Mouse (Mus musculus): ENCODE measurements at regions not wholly inside any gene's neighbourhood (a gene's known extent, or its start where the extent isn't known, plus 50 kb on each side); places are given as distances from the start of the nearest gene placed in this dataset.
A peak's percentile ranks its signal among the peaks of the same experiment; 100 is the strongest.

- DNase-seq (ENCODE audit: low spot score in 2 of 2) = no peak
Observed at GRCm38 (mm10) chr11:24685545-24686467, 608.0 kb downstream of the Bcl11a start.

DNA sequence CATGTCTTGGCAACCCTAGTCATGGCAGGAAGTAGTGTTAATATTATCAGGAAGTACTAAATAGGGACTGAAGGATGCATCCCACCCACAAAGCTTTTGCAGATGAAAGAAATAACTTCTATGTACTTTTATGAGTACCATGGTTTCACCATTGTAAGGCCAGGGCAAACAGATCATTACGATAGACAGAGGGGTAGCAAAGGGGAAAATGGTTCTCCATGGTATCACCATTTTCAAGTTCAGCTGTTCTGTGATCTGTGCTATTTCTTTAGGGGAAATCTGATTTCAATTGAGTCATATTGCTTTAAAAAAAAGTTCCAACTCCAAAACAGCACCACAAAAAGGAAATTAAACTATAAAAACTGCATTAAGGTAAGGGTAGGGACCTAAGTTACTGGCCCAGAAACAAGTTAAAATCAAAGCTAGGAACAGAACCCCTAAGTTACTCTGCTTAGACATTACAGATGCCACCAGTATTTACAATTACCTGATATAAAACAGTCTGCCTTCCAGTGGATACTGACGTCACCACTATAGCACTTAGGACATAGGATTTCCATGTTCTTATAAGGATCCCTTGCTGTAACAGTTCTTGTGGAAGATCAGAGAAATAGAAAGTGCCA lies 610.4 kb downstream of the Bcl11a start:
- DNase-seq (ENCODE audit: low spot score in 2 of 2) = no peak

DNA sequence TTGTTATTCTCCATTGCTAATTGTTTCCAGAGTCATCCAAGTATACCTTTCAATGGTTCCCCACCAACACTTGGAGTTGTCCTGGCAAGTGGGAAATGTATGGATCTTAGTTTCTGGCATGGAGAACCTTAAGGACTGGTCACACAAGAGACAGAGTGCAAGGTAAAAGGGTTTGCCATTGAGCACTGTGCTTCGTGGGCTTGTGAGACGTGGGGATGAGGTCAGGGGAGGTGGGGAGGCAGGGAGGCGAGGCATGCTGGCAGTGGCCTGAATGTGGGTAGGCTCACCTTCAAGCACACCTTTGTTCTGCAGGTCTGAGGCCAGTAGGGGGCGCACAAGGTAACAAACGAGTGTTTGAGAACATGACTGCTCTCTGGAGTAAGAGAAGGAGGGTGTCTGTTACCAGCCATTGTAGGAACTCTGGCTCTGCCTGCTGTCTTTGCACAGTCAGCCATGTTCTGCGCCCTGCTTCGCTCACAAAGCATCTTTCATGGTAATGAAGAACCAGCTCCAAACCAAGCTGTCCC lies 612.0 kb downstream of the Bcl11a start:
- peak in 1 of 2 experiments; percentile 14 for DNase-seq (ENCODE audit: low spot score in 2 of 2)

DNA sequence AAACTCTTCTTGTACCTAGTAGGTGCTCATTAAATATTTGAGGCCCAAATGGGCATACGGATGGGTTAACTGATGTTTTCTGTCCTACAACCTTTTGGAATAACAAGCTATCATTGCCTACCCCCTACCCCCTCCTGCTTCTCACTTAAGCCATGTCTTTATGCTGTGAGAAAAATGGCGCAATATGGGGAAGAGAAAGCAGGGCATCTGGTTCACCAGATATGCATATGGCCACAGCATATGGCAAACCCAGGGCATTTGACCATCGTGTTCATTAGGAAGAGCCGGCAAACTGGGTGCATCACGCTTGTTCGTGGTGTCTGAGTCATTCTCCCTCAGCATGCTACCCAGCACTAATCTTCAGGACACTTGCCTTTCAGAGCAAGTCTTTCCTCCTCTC lies 616.1 kb downstream of the Bcl11a start:
- no peak for DNase-seq (ENCODE audit: low spot score in 2 of 2)

- DNase-seq (ENCODE audit: low spot score in 2 of 2) = no peak
Observed at GRCm38 (mm10) chr11:24695010-24695720, 617.3 kb downstream of the Bcl11a start.

DNA sequence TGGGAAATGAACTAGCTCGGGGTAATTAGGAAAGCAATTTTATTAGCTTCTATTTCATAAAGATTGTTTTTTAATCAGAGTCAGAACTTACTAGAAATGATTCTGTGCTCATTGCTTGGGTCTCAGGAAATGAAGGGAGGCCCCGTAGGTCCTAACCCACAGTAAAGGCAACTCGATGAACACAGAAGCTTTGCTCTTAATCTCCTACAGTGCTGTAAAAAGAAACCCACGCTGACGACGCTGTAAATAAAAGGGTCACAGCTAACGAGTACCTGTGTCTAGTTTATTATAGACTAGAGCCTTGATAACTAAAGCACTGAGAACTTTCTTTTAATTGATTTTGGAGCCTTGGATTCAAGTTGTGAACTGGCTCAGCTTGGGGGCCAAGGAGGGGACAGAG lies 618.7 kb downstream of the Bcl11a start:
- no peak for DNase-seq (ENCODE audit: low spot score in 2 of 2)

DNA sequence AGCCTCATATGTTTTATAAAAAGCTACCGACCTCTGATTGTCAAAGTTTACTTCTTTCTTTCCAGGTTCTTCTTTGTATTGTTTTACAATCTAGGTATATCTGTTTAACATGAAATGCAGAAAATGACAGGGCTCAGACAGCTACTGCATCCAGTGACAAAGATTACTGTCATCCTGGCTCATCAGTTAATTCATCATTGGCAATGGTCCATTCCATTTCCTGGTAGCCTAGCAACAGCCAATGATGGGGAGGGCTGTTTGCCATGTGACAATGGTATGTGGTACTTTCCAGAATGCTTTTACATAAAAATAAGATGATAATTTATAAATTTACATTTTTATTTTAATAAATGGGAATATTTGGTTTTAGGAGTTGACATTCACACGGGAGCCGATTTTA lies 630.9 kb downstream of the Bcl11a start:
- no peak for DNase-seq (ENCODE audit: low spot score in 2 of 2)

DNA sequence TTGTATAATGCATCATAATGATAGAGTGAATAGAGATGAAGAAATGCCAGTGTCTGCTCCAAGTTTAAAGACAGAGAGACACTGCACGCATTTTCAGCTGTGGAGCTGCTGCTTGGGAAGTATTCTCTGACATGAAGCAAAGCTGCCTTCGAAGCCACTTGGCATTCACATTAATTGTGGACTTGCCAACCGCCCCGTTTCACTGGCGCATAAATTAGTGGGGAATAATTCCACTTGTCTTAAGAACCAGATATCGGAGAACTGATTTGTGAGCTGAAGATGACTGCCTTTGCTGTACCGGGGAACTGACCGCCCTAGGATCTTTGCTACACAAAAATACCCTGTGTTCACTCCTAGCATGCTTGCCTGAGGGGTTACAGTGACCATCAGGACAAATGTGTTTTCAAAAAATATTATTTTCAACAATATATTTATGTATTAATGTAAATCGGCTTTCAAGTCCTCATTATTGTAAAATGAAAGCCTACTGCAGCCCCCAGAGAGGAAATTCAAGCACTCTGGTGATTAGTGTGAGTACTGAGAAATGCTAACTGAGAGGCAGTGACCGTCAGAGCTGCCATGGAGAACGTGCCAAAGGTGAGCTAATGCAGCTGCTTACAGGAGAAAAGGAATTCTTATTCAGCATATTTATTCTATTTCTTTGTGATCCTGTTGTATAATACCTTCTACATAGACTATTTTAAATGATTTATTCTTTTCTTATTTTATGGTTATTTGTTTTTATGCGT lies 638.9 kb downstream of the Bcl11a start:
- no peak for DNase-seq (ENCODE audit: low spot score in 2 of 2)

DNA sequence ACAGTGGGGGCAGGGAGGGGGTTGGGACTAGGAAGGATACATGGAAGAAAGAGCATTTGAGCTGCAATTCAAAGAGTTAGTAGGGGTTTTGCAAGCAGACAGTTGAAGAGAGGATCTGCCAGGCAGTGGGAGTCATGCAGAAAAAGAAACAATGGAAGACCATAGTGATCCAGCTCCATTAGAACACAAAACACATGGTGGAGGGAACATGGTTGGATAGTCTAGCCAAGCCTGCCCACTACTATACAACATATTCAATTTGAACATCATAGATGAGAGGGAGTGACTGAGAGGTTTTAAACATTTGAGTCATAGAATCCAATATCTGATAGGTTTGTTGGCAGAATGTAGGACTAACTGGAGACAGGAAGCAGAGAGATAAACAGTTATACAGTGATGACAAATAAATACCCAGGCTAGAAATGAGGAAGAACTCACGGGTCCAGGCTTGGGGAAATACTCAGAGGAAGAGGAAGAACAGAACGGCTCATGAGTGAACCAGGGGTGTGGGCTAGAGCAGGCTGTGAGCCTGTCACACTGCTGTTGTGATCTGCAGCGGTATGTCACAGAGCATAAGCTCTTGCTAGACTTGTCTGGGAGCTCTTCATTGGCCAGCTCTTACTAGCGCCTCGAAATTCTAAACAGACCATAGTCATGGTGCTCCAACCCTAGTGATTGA lies 646.5 kb downstream of the Bcl11a start:
- no peak for DNase-seq (ENCODE audit: low spot score in 2 of 2)

GRCm38 (mm10) chr11:24726331-24726730 lies 648.5 kb downstream of the Bcl11a start:
- no peak for DNase-seq (ENCODE audit: low spot score in 2 of 2)

DNA sequence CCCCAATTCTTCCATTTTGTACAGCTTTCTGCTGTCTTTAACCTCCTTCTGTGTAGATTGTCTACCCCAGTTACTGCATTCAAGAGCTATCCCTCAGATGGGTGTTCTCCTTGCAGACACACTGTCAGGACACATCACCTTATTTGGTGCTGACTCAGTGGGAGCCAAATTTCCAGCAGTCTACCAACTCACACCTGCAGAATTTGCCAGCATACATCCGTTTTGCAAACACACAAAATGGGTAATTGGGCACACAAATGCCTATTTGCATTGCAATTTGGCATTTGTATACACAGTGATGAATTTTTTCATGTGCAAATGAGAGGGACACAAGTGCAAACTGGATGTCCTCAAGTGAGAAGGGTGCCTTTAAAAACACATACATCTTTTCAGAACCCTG lies 649.5 kb downstream of the Bcl11a start:
- no peak for DNase-seq (ENCODE audit: low spot score in 2 of 2)

- DNase-seq (ENCODE audit: low spot score in 2 of 2) = no peak
Observed at GRCm38 (mm10) chr11:24731431-24731830, 653.6 kb downstream of the Bcl11a start.

DNA sequence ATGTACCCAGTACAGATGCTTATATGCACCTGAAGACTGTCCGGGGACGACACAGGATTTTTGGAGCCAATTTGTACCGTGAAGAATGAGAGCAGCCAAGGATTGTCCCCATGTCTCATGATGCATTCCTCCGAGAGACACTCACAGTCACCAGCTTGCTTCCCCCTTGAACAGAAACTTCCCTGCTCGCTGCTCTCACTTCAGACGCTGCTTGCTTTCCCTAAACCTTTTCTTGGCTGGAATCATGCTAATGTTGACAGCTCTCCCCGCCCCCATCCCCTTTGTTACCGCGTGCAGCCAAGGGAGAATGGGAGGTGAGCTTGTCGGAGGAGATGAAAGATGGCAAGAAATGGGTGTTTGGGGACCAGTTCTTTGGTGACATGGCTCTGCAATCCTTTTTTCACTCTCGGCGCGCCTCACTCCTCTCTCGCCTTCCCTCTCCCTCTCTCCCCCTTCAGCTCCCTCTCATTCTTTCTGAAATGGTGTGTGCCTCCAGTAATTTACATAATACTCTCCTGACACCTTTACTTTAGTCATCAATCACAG lies 661.9 kb downstream of the Bcl11a start:
- DNase-seq (ENCODE audit: low spot score in 2 of 2) = no peak

GRCm38 (mm10) chr11:24740466-24740865 lies 662.6 kb downstream of the Bcl11a start:
- no peak for DNase-seq (ENCODE audit: low spot score in 2 of 2)

DNA sequence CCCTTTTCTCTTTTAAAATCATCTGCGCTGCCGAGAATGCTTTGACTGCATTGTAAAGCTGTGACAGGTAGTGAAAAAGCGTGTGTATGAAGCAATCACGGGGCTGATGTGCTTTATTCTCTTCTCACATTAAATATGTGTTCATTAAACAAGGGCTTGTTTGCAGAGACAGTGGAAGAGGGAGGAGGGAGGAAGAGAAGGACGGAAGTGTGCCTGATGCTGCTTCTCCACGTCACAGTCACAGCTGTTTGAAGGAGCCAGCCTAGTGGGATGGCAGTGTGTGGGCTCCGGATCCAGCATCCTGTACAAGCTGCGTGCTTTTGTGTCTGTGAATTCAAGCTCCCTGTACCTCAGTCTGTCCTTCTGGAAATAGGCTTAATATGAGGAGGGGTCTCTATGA lies 664.7 kb downstream of the Bcl11a start:
- peak; percentile 34 to 52 for DNase-seq (ENCODE audit: low spot score in 2 of 2)

DNA sequence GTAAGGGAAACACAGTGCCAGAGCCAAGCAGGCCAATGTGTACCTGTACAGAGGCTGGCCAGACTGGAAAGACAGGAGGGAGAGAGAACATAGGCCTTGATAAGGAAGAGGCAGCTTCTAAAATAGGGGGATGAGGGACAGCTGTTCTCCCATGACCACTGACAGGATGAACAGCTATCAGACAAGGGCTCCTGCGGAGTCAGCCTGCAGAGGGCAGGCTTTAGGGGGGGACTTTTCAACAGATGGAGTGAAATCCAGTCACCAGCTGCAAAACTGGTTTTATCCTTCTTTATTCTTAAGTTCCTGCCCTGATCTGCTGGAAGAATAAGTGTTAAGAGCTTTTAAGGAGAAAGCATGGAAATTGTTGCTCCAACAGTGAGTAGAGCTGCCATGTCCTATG lies 665.6 kb downstream of the Bcl11a start:
- no peak for DNase-seq (ENCODE audit: low spot score in 2 of 2)

DNA sequence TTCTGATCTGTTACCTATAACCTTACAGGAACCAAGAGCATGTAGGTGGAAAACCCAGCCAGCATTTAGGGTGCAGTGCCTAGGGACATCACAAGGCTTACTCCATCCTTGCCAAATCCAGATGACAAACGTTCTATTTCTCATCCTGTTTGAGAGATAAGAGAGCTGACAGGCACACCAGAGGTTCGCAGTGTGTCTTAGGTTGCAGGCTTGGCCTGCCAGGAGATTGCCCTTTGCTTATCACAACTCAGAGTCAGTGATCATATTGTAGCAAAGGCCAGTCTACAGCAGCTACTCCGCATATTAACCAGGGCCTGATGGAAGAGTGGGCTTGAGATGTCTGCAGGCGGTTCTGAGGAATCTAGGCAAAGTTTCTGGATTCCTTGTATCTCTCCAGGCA lies 668.0 kb downstream of the Bcl11a start:
- DNase-seq (ENCODE audit: low spot score in 2 of 2) = no peak

- DNase-seq (ENCODE audit: low spot score in 2 of 2) = no peak
Observed at GRCm38 (mm10) chr11:24750144-24750779, 672.4 kb downstream of the Bcl11a start.

DNA sequence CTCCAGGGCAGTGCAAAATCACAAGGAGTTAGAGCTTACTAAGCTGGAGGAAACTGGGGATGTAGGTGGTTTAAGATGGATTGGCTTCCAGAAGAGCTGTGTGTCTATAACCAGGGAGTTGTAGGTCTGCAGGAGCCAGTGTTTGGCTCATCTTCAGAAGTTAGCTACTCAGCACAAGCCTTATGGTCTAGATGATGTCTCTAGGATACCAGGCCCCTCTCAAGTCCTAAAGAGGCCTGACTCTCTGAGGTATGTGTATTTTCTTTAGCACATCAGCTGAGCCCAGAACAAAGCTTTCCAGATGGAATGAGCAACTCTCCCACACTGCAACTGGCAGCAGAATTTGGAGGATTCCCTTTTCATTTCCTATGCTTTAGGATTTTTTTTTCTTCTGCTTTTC lies 680.3 kb downstream of the Bcl11a start:
- DNase-seq (ENCODE audit: low spot score in 2 of 2) = peak; percentile 14 to 28

- no peak for DNase-seq (ENCODE audit: low spot score in 2 of 2)
Observed at GRCm38 (mm10) chr11:24783470-24783869, 705.6 kb downstream of the Bcl11a start.
